Mouse (Mus musculus): ENCODE data around the gene Rgl1. TPM values are rescaled to one million over a fixed set of nuclear protein-coding genes. Genes with fewer than 3 reads are reported as not detected.

The Rgl1 gene
- total RNA-seq, 2 experiments from 2014 or later, result 15.5 to 31.2 TPM

DNA sequence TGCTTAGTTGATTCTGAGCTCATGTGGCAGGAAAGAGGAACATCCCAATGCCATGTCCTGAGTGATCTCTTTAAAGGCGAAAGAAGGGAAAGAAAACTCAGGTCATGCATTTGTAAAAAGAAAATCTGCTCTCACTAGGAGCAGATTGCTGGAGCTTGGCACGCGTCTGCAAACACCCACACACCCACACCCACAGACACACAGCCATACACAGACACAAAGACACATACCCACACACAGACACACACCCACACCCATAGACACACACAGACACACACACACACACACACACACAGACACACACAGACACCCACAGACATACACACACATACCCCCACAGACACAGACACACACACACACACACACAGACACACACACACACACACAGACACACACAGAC, 243.9 kb downstream of the Rgl1 start:
- no peak for DNase-seq (ENCODE audit: low spot score in 2 of 2)

DNA sequence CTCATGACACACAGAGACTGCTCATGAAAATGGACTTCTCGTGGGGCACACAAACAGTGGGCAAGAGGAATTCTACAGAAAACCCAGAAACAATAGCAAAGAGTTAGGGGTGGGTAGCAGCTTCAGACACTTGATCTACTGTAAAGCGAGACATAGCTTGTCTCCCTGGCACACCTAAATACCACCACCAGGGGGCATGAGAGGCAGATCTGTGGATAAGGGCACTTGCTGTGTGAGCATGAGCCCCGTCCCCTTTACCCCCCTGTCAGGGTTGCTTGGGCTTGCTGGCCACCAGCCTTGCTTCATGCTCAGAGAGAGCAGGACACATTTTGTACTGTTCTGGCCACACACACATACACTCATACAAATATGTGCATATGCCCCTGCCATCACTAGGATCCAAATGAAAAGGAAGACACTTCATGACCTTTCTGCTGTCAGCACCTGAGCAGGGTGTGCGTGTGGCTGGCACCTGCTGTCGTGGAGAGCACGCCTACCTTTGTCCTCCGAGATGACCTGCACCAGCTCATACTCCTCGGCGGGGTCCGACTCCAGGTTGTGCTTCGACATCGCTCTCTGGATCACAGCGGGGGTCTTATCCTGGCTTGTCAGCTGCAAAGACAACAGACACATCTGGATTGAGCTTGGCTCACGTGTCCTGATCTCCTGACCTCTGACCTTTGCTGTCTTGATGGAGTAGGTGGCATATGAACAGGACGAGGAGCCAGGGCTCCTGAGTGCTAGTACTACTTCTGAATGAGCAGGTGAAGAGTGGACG, 245.2 kb downstream of the Rgl1 start:
- peak; percentile 45 to 55 for DNase-seq (ENCODE audit: low spot score in 2 of 2)

DNA sequence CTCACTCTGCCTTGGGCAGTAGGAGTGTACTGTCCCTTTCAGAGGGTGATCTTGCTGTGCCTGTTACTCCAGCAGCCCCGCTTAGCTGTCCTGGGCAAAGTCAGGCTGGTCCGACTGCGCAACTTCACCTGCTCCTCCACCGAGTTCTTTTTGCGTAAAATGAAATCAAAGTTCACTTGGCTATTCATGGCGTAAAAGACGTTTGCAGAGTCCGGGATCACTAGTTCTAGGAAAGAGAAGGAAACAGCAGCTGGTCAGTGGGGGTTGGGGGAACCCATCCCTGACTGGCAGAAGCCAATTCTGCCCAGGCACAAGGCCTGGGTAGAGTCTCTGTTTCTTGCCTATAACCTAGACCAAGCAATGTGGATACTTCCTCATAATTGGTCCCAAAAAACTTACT, 247.2 kb downstream of the Rgl1 start:
- DNase-seq (ENCODE audit: low spot score in 2 of 2), result no peak

DNA sequence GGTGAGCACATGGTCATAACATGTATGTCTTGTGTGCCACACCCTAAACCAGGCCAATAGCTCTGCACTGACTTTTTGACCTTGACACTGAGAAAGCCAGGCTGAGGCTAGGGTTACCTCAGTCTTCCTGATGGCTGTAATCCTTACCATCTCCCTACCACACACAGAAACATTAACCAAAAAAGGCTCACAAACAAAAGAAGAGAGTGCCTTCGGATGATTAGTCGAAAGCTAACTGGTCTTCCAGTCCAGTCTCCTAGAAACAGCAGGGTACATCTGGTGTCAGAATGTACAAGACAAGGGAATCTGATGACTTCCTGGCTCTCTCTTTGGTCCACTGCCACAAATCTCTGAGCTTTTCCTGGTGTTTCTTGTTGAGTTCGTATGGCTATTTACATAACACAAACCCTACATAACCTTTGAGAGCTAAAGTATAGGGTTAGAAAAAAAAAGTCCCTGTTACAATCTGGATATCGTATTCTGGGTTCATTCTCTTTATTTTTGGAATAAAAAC, 249.0 kb downstream of the Rgl1 start:
- no peak for DNase-seq (ENCODE audit: low spot score in 2 of 2)

DNA sequence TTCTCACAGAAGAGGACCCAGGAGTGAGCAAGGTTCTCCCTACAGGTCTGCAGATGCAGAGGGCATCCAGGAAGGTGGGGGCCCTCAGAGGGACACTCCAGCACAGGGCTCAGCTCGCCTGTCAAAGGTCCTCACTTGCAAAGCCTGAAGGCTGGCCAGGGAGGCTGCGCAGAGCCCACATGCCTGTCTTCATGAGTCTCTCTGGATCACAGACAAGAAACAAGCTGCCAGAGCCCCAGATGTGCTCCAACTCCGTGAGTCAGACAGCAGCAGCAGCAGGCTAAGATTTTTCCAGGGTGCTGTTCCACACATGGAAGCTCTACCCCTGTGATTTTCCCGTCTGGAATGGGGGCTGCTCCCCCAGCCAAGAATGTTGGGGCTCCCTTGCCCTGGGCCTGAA, 251.9 kb downstream of the Rgl1 start:
- no peak for DNase-seq (ENCODE audit: low spot score in 2 of 2)

DNA sequence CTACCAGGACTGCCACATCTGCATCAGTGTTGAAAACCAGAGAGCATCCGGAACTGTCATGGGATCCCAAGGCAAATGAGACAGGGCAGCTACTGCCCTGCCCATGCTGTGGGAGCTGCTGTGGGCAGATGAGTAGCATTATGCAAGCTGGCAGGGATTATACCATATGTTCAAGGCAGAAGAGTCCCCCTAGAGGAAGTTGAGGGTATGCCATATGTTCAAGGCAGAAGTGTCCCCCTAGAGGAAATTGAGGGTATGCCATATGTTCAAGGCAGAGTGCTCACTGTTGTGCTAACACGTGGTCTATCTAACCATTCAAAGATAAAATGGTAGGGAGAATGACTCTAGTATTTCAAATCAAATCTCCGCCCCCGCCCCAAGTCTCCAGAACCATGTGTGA, 254.9 kb downstream of the Rgl1 start:
- DNase-seq (ENCODE audit: low spot score in 2 of 2), result no peak

DNA sequence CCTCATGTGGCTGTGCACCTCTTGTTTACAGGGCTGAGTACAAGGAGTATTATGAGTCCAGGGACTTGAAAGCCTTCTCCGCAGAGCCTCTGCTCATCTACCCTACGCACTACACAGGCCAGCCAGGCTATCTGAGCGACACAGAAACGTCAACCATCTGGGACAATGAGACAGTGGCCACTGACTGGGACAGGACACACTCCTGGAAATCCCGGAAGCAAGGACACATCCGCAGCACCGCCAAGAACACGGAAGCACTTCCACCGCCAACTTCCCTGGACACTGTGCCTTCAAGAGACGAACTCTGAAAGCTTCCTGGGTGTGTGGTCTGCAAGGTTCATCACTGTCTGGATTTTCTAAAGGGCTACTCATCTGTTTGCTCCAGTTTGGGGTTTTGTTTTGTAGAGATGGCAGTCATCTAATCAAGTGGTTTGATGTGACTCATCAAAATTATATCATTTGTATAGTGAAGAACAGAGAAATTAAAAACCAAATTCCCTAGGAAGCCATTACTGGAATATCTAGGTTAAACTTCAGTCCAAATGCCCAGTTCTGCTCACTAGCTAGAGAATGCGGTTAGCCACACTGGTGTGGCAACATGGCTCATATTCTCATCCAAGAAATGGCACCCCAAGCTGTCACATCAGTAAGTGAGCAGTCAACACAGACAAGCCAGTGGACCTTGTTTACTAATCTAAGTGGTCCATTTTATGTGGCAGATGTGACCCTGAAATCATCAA, 257.5 kb downstream of the Rgl1 start:
- no peak for DNase-seq (ENCODE audit: low spot score in 2 of 2)

DNA sequence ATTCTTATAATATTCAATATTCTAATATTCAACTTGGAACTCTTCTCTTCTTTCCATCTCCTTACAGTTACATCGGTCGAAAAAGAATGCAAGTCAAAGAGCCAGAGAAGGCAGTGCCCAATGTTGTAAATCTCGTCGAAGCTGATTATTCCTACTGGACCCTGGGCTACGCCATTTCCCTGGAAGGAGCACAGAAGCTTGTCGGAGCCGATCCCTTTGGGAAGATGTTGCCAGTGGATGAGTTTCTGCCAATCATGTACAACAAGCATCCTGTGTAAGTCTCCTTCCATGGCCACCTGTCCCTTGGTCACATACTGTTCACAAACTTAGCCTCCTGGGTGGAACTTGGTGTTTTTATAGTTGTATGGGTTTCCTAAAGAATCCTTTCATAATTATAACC, 259.4 kb downstream of the Rgl1 start:
- DNase-seq (ENCODE audit: low spot score in 2 of 2), result no peak

DNA sequence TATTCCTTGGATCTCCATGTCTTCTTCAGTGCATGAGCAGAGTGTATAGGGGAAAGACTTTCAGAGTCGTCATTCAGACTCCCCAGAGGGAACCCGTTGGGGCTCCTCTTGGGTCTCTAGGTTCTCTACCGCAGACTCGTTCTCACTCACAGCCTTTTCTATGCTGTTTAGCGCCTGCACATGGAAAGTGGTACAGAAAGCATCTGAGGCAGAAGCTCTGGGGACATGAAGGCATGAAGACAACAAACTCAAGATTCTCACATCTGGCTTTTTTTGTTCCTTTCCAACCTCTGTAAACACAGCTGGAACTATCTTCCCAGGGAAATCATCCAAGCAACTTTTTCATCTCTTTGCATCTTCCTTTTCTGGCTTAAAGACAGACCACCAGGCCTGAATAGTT, 260.0 kb downstream of the Rgl1 start:
- DNase-seq (ENCODE audit: low spot score in 2 of 2), result no peak

DNA sequence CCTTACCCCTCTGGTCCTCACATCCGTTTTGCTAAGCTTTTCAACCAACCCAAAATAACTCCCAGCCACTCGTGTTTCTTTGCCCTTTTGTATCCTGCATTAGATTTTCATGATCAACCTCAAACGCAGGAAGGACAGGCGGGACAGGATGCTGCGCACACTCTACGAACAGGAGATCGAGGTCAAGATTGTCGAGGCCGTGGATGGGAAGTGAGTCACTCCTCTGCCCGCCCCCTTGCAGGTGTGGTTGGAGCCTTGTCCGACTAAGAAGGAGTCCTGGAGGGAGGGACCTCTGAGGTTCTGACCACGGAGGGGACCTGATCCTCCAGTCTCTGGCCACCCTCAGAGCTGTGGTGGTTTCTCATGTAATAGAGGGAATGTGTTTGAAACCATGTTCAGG, 266.3 kb downstream of the Rgl1 start:
- DNase-seq (ENCODE audit: low spot score in 2 of 2), result no peak

DNA sequence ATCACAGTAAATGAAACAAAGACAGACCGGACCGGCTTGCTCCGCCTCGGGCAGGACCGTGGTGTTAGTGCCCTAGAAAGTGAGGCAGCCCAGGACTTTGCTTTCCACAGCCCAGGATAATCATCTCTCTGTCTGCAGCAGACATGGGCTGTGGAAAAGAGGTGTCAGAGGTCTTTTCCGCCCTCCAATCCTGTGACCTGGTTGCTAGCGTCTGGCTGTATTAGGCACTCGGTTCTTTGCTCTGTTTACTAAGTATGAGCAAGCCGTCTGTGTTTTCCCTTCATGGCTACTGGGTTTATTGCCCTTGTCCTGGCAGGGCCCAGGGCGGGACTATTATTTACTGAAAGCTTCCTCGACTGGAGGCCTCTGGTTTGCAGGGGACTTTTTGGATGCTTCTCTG, 268.6 kb downstream of the Rgl1 start:
- DNase-seq (ENCODE audit: low spot score in 2 of 2), result peak in 1 of 2 experiments; percentile 7

DNA sequence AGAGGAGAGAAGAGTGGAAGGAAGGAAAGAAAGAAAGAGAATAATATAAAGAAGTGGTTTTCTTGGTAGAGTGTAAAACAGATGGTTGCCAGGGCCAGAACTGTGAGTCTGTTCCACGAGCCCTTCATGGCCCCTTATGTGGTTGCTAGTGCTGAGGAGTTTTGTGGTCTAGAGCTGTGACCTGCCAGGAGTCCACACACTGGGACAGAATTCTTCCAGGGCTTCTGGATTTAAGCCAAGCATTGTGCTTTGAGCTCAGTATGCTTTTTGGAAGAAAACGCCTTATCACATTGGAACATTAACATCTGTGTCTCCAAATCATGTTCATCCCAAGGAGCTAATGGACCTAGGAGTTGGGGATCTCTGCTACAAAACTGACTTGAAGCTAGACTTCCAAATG, 269.3 kb downstream of the Rgl1 start:
- no peak for DNase-seq (ENCODE audit: low spot score in 2 of 2)

DNA sequence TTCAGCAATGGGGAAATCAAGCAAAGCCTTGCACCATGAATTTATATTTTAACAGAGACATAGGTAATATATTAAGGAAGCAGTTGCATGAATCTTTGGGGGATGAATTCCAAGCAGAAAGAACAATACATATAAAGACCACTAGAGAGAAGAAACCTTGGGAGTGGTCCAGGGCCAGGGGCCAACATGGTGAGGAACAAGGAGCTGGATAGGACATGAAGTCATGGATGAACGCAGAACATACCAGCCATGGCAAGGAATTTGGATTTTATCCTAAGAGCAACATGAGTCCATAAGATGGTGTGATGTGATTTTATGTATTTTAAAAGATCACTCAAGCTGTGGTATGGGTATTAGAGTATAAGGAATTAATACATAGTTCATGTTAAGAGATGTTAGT, 273.9 kb downstream of the Rgl1 start:
- no peak for DNase-seq (ENCODE audit: low spot score in 2 of 2)

DNA sequence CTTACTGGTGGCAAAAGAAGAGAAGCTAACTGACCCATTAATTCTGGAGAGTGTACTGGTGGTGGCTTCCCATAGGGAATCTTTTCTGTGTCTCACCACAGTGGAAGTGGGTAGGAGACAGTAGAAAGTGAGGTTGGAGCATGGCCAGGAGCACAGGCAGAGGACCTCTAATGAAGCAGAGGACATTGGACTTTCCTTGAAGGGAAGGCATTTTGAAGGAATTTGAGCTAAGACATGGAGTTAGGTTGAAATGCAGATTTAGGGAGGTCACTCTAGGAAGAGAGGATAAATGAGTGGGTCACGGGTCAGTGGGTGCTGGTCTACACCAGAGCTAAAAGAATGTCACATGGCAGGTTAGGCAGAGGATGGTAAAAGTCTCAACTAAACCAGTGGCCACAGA, 275.3 kb downstream of the Rgl1 start:
- no peak for DNase-seq (ENCODE audit: low spot score in 2 of 2)

DNA sequence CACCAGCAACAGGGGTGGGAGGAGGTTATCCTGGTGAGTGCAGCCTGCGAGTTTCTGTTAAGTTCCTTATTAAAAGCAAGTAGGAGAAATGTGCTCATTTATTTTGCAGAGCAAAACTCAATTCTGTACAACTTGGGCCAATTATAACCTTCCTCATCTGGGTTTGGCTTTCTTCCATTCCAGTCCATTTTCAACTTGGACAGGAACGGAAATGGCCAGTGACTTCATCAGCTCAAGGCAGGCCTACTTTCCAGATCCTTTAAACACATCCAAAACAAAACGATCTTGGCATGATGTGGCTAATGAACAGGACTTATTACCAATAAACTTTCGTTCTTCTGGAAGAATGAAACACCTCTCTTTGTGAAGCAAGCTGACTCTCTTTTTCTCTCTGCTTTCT, 290.0 kb downstream of the Rgl1 start:
- no peak for DNase-seq (ENCODE audit: low spot score in 2 of 2)

DNA sequence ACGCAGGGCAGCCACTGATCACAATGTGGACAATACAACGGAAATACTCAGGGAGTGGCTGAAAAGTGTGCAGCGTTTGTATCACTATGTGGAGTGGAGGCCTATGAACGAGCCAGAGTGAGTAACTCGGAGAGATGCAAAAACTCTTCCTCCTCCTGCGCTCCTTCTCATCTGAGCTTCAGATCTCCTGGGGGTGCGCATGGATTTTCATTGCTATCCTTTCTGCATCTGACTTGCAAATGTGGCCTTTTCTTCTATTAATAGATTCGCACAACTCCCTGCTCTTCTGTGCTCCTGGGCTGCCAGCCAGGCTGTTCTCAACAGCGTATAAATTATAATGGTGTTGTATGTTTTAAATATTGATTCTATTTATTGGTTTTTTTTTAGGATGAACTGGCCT, 297.7 kb downstream of the Rgl1 start:
- no peak for DNase-seq (ENCODE audit: low spot score in 2 of 2)

Other genes starting within 250 kb of the Rgl1 start
- not detected for gene Apobec4, start 15.8 kb downstream of the Rgl1 start, total RNA-seq (2021)
- gene Arpc5, start 191 bp upstream of the Rgl1 start, total RNA-seq (2021), result 100 to 1,000 TPM in 1 of 2 experiments, 10 to 100 TPM in 1; 79.9 to 107 TPM
- 10 to 100 TPM in 1 of 2 experiments, 1 to 10 TPM in 1; 7.0 to 11.5 TPM for gene Ncf2, start 33.8 kb upstream of the Rgl1 start, total RNA-seq (2021)
- gene Smg7, start 136.3 kb upstream of the Rgl1 start, total RNA-seq (2021), result 10 to 100 TPM; 65.8 to 73.8 TPM
- gene Nmnat2, start 188.6 kb upstream of the Rgl1 start, total RNA-seq (2021), result 1 to 10 TPM in 1 of 2 experiments, under 1 TPM in 1; 0.99 to 1.9 TPM